Mouse (Mus musculus): ENCODE data around the gene Thada.

GRCm38 (mm10) chr17:84179973-84180365, 286.0 kb downstream of the Thada start:
- TF ChIP-seq CTCF (IDR thresholded peaks at IDR 0.05; ENCODE audit: borderline replicate concordance, insufficient read depth, low read depth, low read length) (no peak), POLR2A (IDR thresholded peaks at IDR 0.05; ENCODE audit: borderline replicate concordance, insufficient read depth, low read length) (no peak)

Measured in cerebellum, adult 2 months (tissue).